Mouse (Mus musculus): ENCODE results near the gene Sh3bp5. TPM values are rescaled to one million over a fixed set of nuclear protein-coding genes. Genes with fewer than 3 reads are reported as not detected.
A peak's percentile ranks its signal among the peaks of the same experiment; 100 is the strongest.

Sh3bp5 gene
- total RNA-seq, 2 experiments from 2014 or later = 34.5 to 44.4 TPM

DNA sequence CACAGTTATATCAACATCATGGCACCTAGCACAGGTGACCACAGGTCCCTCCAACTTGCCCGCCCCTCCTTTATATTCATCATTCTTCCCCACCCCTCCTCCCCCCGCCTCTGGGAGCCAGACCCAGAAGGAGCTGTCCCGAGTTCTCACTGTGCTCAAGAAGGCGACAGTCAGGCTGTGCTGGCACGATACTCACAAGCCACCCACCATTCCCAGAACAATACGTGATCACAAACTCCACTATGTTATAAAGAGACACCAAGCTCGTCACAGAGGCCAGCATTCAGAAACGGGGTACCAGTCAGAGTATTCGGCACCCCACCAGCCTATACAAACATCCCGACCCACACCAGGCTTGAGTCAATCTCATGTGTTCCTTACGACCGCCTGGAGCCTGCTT, 38.5 kb downstream of the Sh3bp5 start:
- intact Hi-C loops (cut with DNase I) = no loop called here
- no peak for DNase-seq

- no peak for DNase-seq
- intact Hi-C loops (cut with DNase I) = no loop called here
These were observed 39.5 kb downstream of the Sh3bp5 start for GRCm38 (mm10) chr14:31396428-31396827.

- DNase-seq = no peak
These were observed 40.2 kb downstream of the Sh3bp5 start for GRCm38 (mm10) chr14:31395629-31396199.

DNA sequence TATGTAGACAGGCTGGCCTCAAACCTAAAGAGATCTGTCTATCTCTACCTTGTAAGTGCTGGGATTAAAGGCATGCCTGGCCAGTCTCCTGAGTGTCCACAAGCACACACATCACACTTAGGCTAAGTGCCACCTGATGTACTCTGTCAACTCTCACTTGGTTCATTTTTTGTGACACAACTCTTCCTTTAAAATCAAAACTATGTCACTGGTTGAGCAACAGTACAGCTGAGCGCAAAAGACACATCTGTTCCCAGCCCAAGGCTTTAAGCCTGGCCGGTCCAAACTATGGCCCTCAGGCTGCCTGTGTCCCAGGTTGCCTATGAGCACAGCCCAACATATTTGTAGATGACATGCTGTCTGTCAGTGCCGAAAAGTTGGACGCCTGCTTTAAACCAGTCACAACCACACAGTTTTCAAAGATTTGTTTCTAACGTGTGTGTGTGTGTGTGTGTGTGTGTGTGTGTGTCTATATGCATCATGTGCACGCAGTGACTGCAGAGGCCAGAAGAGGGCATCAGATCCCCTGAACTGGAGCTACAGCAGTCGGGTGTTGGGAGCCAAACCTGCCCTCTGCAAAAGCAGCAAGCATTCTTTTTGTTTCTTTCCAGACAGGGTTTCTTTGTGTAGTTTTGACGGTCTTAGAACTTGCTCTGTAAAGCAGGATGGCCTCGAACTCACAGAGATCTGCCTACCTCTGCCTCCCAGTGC, 40.9 kb downstream of the Sh3bp5 start:
- DNase-seq = no peak
- intact Hi-C loops (cut with DNase I) = no loop called here

More at GRCm38 (mm10) chr14:31395629-31396199, 40.2 kb downstream of the Sh3bp5 start:
- intact Hi-C loops (cut with DNase I) = no loop called here

- intact Hi-C loops (cut with DNase I) = no loop called here
- DNase-seq = peak in 1 of 2 experiments; percentile 14
These were observed 41.8 kb downstream of the Sh3bp5 start for GRCm38 (mm10) chr14:31393936-31394630.

- intact Hi-C loops (cut with DNase I) = no loop called here
- DNase-seq = no peak
These were observed 42.4 kb downstream of the Sh3bp5 start for GRCm38 (mm10) chr14:31393546-31393890.

DNA sequence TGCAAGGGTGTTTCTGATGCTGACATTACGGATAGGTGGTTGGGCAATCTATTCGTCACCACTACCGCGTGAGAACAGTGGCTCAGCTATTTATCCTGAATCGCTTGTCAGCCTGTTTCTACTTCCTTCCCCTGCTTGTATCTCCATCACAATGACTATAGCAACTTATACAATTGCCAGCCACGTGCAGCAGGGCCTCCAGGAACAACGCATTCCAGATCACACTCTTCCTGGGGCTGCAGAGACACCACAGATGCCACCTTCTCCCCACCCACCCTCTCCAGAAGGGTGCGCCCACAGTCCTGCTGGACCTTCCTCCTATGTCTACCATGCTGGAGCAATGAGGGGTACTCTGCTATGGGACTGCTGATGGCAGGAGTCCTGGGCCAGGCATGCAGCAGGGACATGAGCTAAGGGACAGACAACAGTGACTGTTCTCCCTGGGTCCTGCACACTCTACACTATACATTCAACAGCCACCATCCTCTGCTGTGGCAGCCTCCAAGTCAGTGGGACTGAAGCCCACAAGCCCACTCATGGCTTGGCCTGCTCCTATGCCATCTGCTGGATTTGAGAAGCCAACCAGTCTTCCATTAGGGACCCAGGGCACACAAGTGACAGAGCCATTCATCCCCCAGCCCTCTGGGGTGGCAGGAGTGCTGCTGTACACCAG, 42.9 kb downstream of the Sh3bp5 start:
- peak in 1 of 2 experiments; percentile 14 for DNase-seq
- intact Hi-C loops (cut with DNase I) = no loop called here

- DNase-seq = no peak
- intact Hi-C loops (cut with DNase I) = no loop called here
These were observed 43.6 kb downstream of the Sh3bp5 start for GRCm38 (mm10) chr14:31392300-31392699.

DNA sequence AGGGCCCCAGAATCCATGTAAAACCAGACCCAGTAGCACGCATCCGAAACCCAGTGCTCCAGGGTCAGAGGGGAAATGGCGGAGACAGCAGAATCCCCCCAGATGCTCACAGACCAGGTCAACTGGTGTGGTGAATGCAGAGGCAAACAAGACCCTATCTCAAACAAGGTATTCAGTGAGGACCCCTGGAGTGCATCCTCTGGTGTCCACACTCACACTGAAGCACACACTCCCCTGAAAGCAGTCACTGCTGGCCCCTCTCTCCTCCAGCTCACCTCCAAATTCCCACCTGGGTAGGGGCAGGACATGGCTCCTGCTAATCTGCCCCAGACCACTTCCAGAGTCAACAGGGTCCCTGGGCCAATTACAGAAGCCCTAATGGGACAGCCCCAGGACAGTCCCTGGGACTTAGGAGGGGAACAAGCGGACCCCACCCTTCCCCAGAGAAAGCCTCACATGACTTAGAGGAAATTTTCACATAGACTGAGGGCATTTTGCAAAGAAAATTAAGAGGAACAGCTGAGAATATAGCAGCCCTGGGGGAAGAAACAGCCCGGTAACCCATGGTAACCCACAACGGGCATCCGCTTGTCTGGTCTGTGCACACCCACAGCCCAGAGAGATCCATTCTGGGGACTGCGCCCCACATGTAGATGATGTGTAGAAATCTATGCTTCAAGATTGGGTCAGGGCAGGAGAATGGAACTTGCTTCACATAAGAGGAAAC, 46.3 kb downstream of the Sh3bp5 start:
- intact Hi-C loops (cut with DNase I) = no loop called here
- DNase-seq = peak in 1 of 2 experiments; percentile 3

- peak in 1 of 2 experiments; percentile 2 for DNase-seq
- intact Hi-C loops (cut with DNase I) = no loop called here
These were observed 47.6 kb downstream of the Sh3bp5 start for GRCm38 (mm10) chr14:31388086-31388872.

GRCm38 (mm10) chr14:31387301-31387981, 48.4 kb downstream of the Sh3bp5 start:
- intact Hi-C loops (cut with DNase I) = no loop called here
- DNase-seq = peak in 1 of 2 experiments; percentile 4

DNA sequence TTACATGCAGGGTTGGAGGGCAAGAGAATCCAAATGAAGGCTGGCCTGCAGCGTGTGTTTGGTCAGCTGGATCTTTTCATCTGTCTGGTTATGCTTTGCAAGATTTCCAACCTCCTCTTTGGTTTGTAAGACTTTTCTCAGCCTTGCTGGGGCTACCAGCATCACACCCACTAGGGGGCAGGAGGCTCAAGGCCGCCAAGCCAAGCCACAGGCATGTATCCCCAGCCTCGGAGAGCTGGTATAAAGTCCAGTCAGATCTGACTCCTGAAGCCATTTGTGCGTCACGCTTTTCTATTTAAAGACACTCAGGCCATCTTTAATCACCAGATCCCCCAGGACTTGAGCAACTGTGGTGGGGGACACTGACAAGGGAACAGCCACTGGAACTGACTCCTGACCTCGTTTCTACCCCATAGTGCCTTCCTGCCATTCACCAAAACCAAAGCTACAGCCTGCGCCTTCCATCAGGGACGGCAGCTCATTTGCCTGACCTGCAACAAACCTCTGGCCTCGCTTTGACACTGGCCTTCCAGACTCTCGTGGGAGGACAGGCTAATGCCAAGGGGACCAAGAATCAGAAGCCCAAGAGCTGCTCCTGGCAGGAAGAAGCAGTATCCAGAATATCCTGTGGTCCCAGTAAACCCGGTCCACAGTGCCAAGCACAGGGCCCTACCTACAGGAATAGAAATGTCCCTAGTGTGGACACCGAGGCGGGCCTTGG, 49.7 kb downstream of the Sh3bp5 start:
- intact Hi-C loops (cut with DNase I) = loop anchor here (1.0 kb wide), 1 partner anchor 50 kb away; the partner anchor contains the start of gene Sh3bp5
- DNase-seq = peak; percentile 74 to 80

- intact Hi-C loops (cut with DNase I) = no loop called here
- DNase-seq = peak in 1 of 2 experiments; percentile 1
These were observed 50.5 kb downstream of the Sh3bp5 start for GRCm38 (mm10) chr14:31385406-31385805.

DNA sequence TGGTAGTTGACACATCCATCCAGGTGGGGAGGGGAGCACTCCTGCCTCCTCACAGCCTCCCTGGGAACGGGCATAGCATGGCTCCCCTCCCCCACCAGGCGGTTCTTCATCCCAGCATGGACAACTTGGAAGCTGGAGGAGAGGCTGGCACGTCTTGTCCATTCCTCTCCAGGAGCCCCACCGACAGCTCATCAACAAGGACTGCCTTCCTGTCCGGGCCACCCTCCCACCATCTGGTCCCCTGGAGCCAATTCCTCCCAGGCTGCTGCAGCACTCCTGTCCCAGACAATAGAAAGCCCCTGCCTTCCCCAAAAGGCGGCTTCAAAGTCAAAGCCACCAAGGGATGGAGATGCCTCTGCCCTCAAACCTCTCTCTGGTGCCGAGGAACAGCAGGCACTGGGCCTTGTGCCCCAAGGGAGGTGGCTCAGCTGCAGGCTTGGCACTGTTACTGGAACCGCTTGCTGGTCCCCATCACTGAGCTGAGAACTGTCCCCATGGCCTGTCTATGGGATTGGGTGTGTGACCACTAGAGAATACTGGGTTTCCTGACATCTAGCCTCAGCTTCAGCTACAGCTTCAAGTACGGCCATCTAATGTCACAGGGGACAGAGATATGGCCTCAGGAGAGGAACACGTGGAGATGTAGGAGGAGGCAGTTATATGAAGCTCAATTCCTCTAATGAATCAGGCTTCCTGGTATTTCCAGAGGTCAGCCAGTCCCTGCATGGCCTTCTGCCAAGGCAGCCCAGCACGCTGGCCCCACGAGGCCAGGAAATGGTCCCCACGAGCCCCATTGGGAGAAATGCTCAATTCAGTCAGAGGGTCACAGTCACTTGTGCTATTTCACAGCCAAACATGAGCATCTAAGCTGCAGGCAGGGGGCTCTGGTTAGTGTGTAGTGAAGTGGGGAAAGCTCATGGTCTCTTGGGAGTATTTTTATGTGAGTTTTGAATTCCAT, 51.2 kb downstream of the Sh3bp5 start:
- intact Hi-C loops (cut with DNase I) = loop anchor here (5.0 kb wide), 1 partner anchor 83 kb away; no protein-coding TSS in a partner anchor
- peak in 1 of 2 experiments; percentile 29 for DNase-seq

GRCm38 (mm10) chr14:31383470-31384050, 52.3 kb downstream of the Sh3bp5 start:
- peak in 1 of 2 experiments; percentile 1 for DNase-seq
- intact Hi-C loops (cut with DNase I) = loop anchor here (5.0 kb wide), 1 partner anchor 84 kb away; no protein-coding TSS in a partner anchor

DNA sequence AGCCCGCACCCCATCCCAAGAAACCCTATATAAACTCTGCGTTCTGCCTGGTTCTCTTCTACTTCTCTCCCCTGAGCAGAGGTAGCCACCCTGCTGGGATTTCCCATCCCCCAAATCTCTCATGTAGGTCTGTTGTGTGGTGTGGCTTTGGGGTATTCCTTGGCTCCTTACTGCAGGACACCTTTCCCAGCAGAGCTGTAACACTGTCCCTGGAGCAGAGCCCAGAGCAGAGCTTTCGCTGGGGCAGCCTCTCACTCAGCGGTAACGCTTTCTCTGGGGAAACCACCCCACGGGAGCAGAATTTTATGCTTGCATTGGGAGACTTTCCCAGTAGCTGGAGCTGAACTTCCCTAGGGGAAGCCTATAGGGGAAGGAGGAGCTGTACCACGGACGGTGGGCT, 53.6 kb downstream of the Sh3bp5 start:
- intact Hi-C loops (cut with DNase I) = loop anchor here (5.0 kb wide), 1 partner anchor 85 kb away; no protein-coding TSS in a partner anchor

DNA sequence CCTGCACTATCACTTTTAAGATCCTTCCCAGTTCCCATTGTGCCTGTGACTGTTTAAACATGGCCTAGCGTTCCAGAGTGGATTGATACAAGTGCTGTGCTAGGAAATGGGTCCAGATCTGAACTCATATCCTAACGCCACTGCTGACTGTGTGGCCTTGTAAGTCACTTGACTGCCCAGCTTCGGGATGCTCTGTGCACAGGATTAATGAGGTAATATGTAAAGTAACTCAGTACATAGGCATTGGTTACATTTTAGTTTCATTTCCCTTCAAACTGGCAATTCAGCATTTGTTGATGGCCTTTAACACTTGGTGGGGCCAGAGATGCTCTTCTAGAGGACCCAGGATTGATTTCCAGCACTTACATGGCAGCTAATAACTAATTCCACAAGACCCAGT, 59.5 kb downstream of the Sh3bp5 start:
- intact Hi-C loops (cut with DNase I) = no loop called here
- no peak for DNase-seq

More for the DNA sequence above, 53.6 kb downstream of the Sh3bp5 start:
- no peak for DNase-seq
